Mouse (Mus musculus) thymus, postnatal 4 days (tissue): Measurements from ENCODE around the gene Ctnna3.

Source experiments
- DNase-seq: peaks from one replicate; pipeline ENCODE4 v3.0.0; 2021

Gene Ctnna3

GRCm38 (mm10) chr10:63771656-63772055 is 341.8 kb downstream of the Ctnna3 start:
- DNase-seq: no peak

GRCm38 (mm10) chr10:63772074-63772473 is 342.2 kb downstream of the Ctnna3 start:
- no peak for DNase-seq

- no peak for DNase-seq
Measured at GRCm38 (mm10) chr10:63781948-63782347, 352.1 kb downstream of the Ctnna3 start.

- no peak for DNase-seq
Measured at GRCm38 (mm10) chr10:63784808-63785535, 355.1 kb downstream of the Ctnna3 start.

- no peak for DNase-seq
Measured at GRCm38 (mm10) chr10:63786390-63786789, 356.5 kb downstream of the Ctnna3 start.

GRCm38 (mm10) chr10:63803909-63804308 is 374.0 kb downstream of the Ctnna3 start:
- DNase-seq: no peak

- DNase-seq: no peak
Measured at GRCm38 (mm10) chr10:63805551-63805950, 375.7 kb downstream of the Ctnna3 start.

- DNase-seq: no peak
Measured at GRCm38 (mm10) chr10:63806254-63806653, 376.4 kb downstream of the Ctnna3 start.

GRCm38 (mm10) chr10:63810043-63810617 is 380.2 kb downstream of the Ctnna3 start:
- DNase-seq: no peak

GRCm38 (mm10) chr10:63839011-63839410 is 409.1 kb downstream of the Ctnna3 start:
- DNase-seq: no peak

GRCm38 (mm10) chr10:63851946-63852345 is 422.0 kb downstream of the Ctnna3 start:
- DNase-seq: no peak

GRCm38 (mm10) chr10:63869123-63869522 is 439.2 kb downstream of the Ctnna3 start:
- DNase-seq: no peak

- no peak for DNase-seq
Measured at GRCm38 (mm10) chr10:63880462-63880903, 450.6 kb downstream of the Ctnna3 start.

- no peak for DNase-seq
Measured at GRCm38 (mm10) chr10:63886449-63887088, 456.7 kb downstream of the Ctnna3 start.

GRCm38 (mm10) chr10:63894612-63895011 is 464.7 kb downstream of the Ctnna3 start:
- DNase-seq: no peak

- no peak for DNase-seq
Measured at GRCm38 (mm10) chr10:63899891-63900290, 470.0 kb downstream of the Ctnna3 start.

GRCm38 (mm10) chr10:63908878-63909277 is 479.0 kb downstream of the Ctnna3 start:
- no peak for DNase-seq

GRCm38 (mm10) chr10:63927334-63927733 is 497.4 kb downstream of the Ctnna3 start, which contains the start of gene Gm10118:
Gene Gm10118 (minus strand): TSS chr10:63927434.
- DNase-seq: no peak

GRCm38 (mm10) chr10:63933946-63934345 is 504.0 kb downstream of the Ctnna3 start:
- no peak for DNase-seq

GRCm38 (mm10) chr10:63945534-63945933 is 515.6 kb downstream of the Ctnna3 start:
- no peak for DNase-seq

GRCm38 (mm10) chr10:63947266-63947665 is 517.4 kb downstream of the Ctnna3 start:
- DNase-seq: no peak

GRCm38 (mm10) chr10:63950867-63951266 is 521.0 kb downstream of the Ctnna3 start:
- DNase-seq: no peak

- DNase-seq: no peak
Measured at GRCm38 (mm10) chr10:63951481-63951880, 521.6 kb downstream of the Ctnna3 start.
